Mouse (Mus musculus): Measurements from ENCODE around the gene Gstt4. TPM values are rescaled to one million over a fixed set of nuclear protein-coding genes. Genes with fewer than 3 reads are reported as not detected.

Gstt4 gene
- polyA plus RNA-seq, 1 experiment, result not detected

- Histone ChIP-seq H3K36me3 (ENCODE audit: control insufficient read depth, insufficient read depth, low read length) (no peaks in the 10 kb centered on the region), H3K4me3 (ENCODE audit: low read depth, low read length) (no peak overlapping the region), H3K27me3 (ENCODE audit: control insufficient read depth, insufficient read depth, low read length) (no peaks in the 10 kb centered on the region), H3K27ac (ENCODE audit: insufficient read depth, low read depth, low read length) (no peak overlapping the region), H3K4me1 (ENCODE audit: control insufficient read depth, insufficient read depth, insufficient read length, low read length) (no peaks in the 10 kb centered on the region)
- no peak for TF ChIP-seq POLR2A (IDR thresholded peaks at IDR 0.05; ENCODE audit: low read depth, low read length)
- TF ChIP-seq CTCF (IDR thresholded peaks at IDR 0.05; ENCODE audit: extremely low read depth, insufficient read length, insufficient replicate concordance, low read depth, low read length), result no peak
- 51% methylated on average over 2 of the region's 2 CpGs for WGBS
Measured at GRCm38 (mm10) chr10:75804217-75804616, 18.1 kb downstream of the Gstt4 start.

GRCm38 (mm10) chr10:75798176-75798696 is 24.1 kb downstream of the Gstt4 start, which contains the start of gene Gstt1:
Gstt1 (minus strand) TSS chr10:75798584.
- Histone ChIP-seq H3K27me3 (ENCODE audit: control insufficient read depth, insufficient read depth, low read length) (no peaks in the 10 kb centered on the region), H3K36me3 (ENCODE audit: control insufficient read depth, insufficient read depth, low read length) (no peaks in the 10 kb centered on the region), H3K27ac (ENCODE audit: insufficient read depth, low read depth, low read length) (peak within 1 kb of the TSS; percentile 26), H3K4me3 (ENCODE audit: low read depth, low read length) (peak within 1 kb of the TSS; percentile 68), H3K4me1 (ENCODE audit: control insufficient read depth, insufficient read depth, insufficient read length, low read length) (peaks cover 13% of the 10 kb centered on the region)
- WGBS, result 3% methylated on average over 18 of the region's 18 CpGs
- TF ChIP-seq CTCF (IDR thresholded peaks at IDR 0.05; ENCODE audit: extremely low read depth, insufficient read length, insufficient replicate concordance, low read depth, low read length), result no peak

- under 1% methylated on average over 12 of the region's 12 CpGs for WGBS
Measured at GRCm38 (mm10) chr10:75797619-75798175, 24.6 kb downstream of the Gstt4 start.

GRCm38 (mm10) chr10:75796731-75797516 is 25.4 kb downstream of the Gstt4 start:
- TF ChIP-seq POLR2A (IDR thresholded peaks at IDR 0.05; ENCODE audit: low read depth, low read length) (no peak), CTCF (IDR thresholded peaks at IDR 0.05; ENCODE audit: extremely low read depth, insufficient read length, insufficient replicate concordance, low read depth, low read length) (no peak)
- H3K4me3 ChIP-seq (ENCODE audit: low read depth, low read length), result peak overlapping the region; percentile 68
- WGBS, result 51% methylated on average over 11 of the region's 11 CpGs

More at GRCm38 (mm10) chr10:75797619-75798175, 24.6 kb downstream of the Gstt4 start:
- no peak for TF ChIP-seq CTCF (IDR thresholded peaks at IDR 0.05; ENCODE audit: extremely low read depth, insufficient read length, insufficient replicate concordance, low read depth, low read length)
- TF ChIP-seq POLR2A (IDR thresholded peaks at IDR 0.05; ENCODE audit: low read depth, low read length), result no peak; the same call in 1 of the 2 replicates
- Histone ChIP-seq H3K27ac (ENCODE audit: insufficient read depth, low read depth, low read length) (peak overlapping the region; percentile 26), H3K27me3 (ENCODE audit: control insufficient read depth, insufficient read depth, low read length) (no peaks in the 10 kb centered on the region), H3K4me1 (ENCODE audit: control insufficient read depth, insufficient read depth, insufficient read length, low read length) (peaks cover 13% of the 10 kb centered on the region), H3K4me3 (ENCODE audit: low read depth, low read length) (peak overlapping the region; percentile 68), H3K36me3 (ENCODE audit: control insufficient read depth, insufficient read depth, low read length) (no peaks in the 10 kb centered on the region)

GRCm38 (mm10) chr10:75794880-75795279 is 27.5 kb downstream of the Gstt4 start:
- Histone ChIP-seq H3K36me3 (ENCODE audit: control insufficient read depth, insufficient read depth, low read length) (no peaks in the 10 kb centered on the region), H3K27me3 (ENCODE audit: control insufficient read depth, insufficient read depth, low read length) (no peaks in the 10 kb centered on the region), H3K4me3 (ENCODE audit: low read depth, low read length) (no peak overlapping the region), H3K27ac (ENCODE audit: insufficient read depth, low read depth, low read length) (peak overlapping the region; percentile 83), H3K4me1 (ENCODE audit: control insufficient read depth, insufficient read depth, insufficient read length, low read length) (peaks cover 16% of the 10 kb centered on the region)
- WGBS, result 5% methylated on average over 3 of the region's 3 CpGs
- TF ChIP-seq CTCF (IDR thresholded peaks at IDR 0.05; ENCODE audit: extremely low read depth, insufficient read length, insufficient replicate concordance, low read depth, low read length) (no peak), POLR2A (IDR thresholded peaks at IDR 0.05; ENCODE audit: low read depth, low read length) (no peak)

More at GRCm38 (mm10) chr10:75796731-75797516, 25.4 kb downstream of the Gstt4 start:
- Histone ChIP-seq H3K27me3 (ENCODE audit: control insufficient read depth, insufficient read depth, low read length) (no peaks in the 10 kb centered on the region), H3K4me1 (ENCODE audit: control insufficient read depth, insufficient read depth, insufficient read length, low read length) (peaks cover 13% of the 10 kb centered on the region), H3K36me3 (ENCODE audit: control insufficient read depth, insufficient read depth, low read length) (no peaks in the 10 kb centered on the region), H3K27ac (ENCODE audit: insufficient read depth, low read depth, low read length) (no peak overlapping the region)

- Histone ChIP-seq H3K4me3 (ENCODE audit: low read depth, low read length) (no peak overlapping the region), H3K4me1 (ENCODE audit: control insufficient read depth, insufficient read depth, insufficient read length, low read length) (peaks cover 23% of the 10 kb centered on the region), H3K36me3 (ENCODE audit: control insufficient read depth, insufficient read depth, low read length) (peaks cover 2% of the 10 kb centered on the region; the same call in 1 of the 2 replicates), H3K27ac (ENCODE audit: insufficient read depth, low read depth, low read length) (peak overlapping the region; percentile 3; the same call in 1 of the 2 replicates), H3K27me3 (ENCODE audit: control insufficient read depth, insufficient read depth, low read length) (no peaks in the 10 kb centered on the region)
- no peak for TF ChIP-seq CTCF (IDR thresholded peaks at IDR 0.05; ENCODE audit: extremely low read depth, insufficient read length, insufficient replicate concordance, low read depth, low read length)
- no peak for TF ChIP-seq POLR2A (IDR thresholded peaks at IDR 0.05; ENCODE audit: low read depth, low read length)
- 38% methylated on average over 7 of the region's 7 CpGs for WGBS
Measured at GRCm38 (mm10) chr10:75790773-75791172, 31.6 kb downstream of the Gstt4 start.

- Histone ChIP-seq H3K4me3 (ENCODE audit: low read depth, low read length) (no peak overlapping the region), H3K27ac (ENCODE audit: insufficient read depth, low read depth, low read length) (peak overlapping the region; percentile 4; the same call in 1 of the 2 replicates), H3K4me1 (ENCODE audit: control insufficient read depth, insufficient read depth, insufficient read length, low read length) (peaks cover 18% of the 10 kb centered on the region), H3K27me3 (ENCODE audit: control insufficient read depth, insufficient read depth, low read length) (no peaks in the 10 kb centered on the region), H3K36me3 (ENCODE audit: control insufficient read depth, insufficient read depth, low read length) (peaks cover 2% of the 10 kb centered on the region; the same call in 1 of the 2 replicates)
- WGBS, result 33% methylated on average over 5 of the region's 5 CpGs
- TF ChIP-seq POLR2A (IDR thresholded peaks at IDR 0.05; ENCODE audit: low read depth, low read length), result no peak
- TF ChIP-seq CTCF (IDR thresholded peaks at IDR 0.05; ENCODE audit: extremely low read depth, insufficient read length, insufficient replicate concordance, low read depth, low read length), result no peak
Measured at GRCm38 (mm10) chr10:75789841-75790240, 32.5 kb downstream of the Gstt4 start.

Data from small intestine, adult 2 months (tissue).